Mouse (Mus musculus) megakaryocyte, embryonic 14.5 days (primary cell): Measurements from ENCODE around the gene Cdc42ep2.

Experiments used
- FLI1 ChIP-seq: IDR thresholded peaks from 2 replicates; pipeline ENCODE4 v1.6.1; 2012; ENCODE audit warnings: low read length, inconsistent platforms, mixed read lengths
- GATA1 ChIP-seq: IDR thresholded peaks from 3 replicates; pipeline ENCODE4 v1.6.1; 2012; ENCODE audit warnings: mixed read lengths, low read length, inconsistent platforms, borderline replicate concordance

DNA sequence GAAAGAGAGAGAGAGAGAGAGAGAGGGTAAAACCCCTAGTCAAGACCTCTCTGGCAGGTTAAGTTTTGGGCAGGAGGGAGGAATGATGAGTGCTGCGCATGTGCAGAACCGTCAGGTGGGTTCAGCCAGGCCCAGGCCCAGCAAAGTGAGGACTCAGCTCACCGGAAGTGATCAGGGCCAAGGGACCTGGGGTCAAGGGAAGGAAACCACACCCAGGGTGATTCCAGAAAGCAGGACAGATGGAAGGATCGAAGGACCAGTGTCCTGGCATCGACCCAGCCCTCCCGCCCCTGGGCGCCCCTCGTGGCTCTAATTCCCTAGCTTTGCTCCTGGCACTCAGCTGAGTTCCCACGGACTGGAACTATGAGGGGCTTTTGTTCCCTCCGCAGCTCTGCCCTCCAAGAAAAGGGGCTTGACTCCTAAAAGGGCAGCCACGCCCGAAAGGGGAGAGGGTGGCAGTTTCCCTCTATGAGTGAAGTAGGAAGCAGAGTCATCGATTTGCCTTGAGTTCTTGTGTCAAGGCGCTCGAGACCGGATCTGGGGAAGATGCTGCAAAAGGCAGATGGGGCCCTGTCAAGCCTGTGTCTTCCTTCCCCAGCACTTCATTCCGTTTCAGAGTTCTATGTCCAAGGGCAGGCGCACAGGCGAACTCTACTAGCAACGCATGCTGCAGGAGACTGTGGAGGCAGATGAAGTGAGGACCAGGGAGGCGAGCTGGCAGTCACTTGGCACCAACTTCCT lies 12.6 kb upstream of the Cdc42ep2 start:
- no peak for TF ChIP-seq GATA1
- no peak for TF ChIP-seq FLI1
